Mouse (Mus musculus) heart, embryonic 16.5 days (tissue): ENCODE measurements at regions not wholly inside any gene's neighbourhood (a gene's known extent, or its start where the extent isn't known, plus 50 kb on each side); places are given as distances from the start of the nearest gene placed in this dataset.

Source experiments
- ATAC-seq: fragments of 200-750 bp; cut with Nextera tagmentation; replicated peaks from 2 replicates; pipeline ENCODE4 v1.8.0; 2017; ENCODE audit warnings: moderate number of reproducible peaks; ENCODE audit not compliant: insufficient read depth, low FRiP score; ENCODE audit errors: extremely low read depth
- H3K27ac ChIP-seq: fragments of 300-500 bp; sonication (generic); 2 replicates; pipeline ENCODE4 v1.5.1; 2014; ENCODE audit warnings: mild to moderate bottlenecking, low read length, control low read depth, moderate library complexity
- H3K27me3 ChIP-seq: fragments of 300-500 bp; sonication (generic); 2 replicates; pipeline ENCODE4 v1.6.1; 2014; ENCODE audit warnings: low read length, mixed read lengths; ENCODE audit not compliant: control insufficient read depth, insufficient read depth
- H3K36me3 ChIP-seq: fragments of 300-500 bp; sonication (generic); 2 replicates; pipeline ENCODE4 v1.6.1; 2014; ENCODE audit not compliant: control insufficient read depth, insufficient read depth
- H3K4me1 ChIP-seq: fragments of 300-500 bp; sonication (generic); 2 replicates; pipeline ENCODE4 v1.6.1; 2014; ENCODE audit warnings: low read length, mixed read lengths; ENCODE audit not compliant: control insufficient read depth, insufficient read depth
- H3K4me2 ChIP-seq: fragments of 300-500 bp; sonication (generic); 2 replicates; pipeline ENCODE4 v1.6.1; 2014; ENCODE audit warnings: low read depth, mild to moderate bottlenecking, control low read depth, low read length
- H3K4me3 ChIP-seq: fragments of 300-500 bp; sonication (generic); 2 replicates; pipeline ENCODE4 v1.5.1; 2014; ENCODE audit warnings: mild to moderate bottlenecking, control low read depth, low read length
- H3K9ac ChIP-seq: fragments of 300-500 bp; sonication (generic); 2 replicates; pipeline ENCODE4 v1.6.1; 2014; ENCODE audit warnings: low read length, control low read depth
- H3K9me3 ChIP-seq: fragments of 300-500 bp; sonication (generic); replicated peaks from 2 replicates; pipeline ENCODE4 v1.6.1; 2016; ENCODE audit warnings: low read length; ENCODE audit not compliant: control insufficient read depth
- WGBS: fragments of 180-500 bp; shearing (Covaris S2); extraction: QIAGEN DNeasy Blood & Tissue Kit; methylation state at CpG from one replicate; pipeline ENCODE4 v1.1.7; 2014; 5-methylcytosine and 5-hydroxymethylcytosine counted together

GRCm38 (mm10) chr15:31805522-31805921 is 203.9 kb downstream of the Fam173b start:
- Histone ChIP-seq H3K9ac (no peak overlapping the region), H3K4me2 (no peak overlapping the region), H3K4me1 (peaks cover 6% of the 10 kb centered on the region; the same call in 1 of the 2 replicates), H3K27me3 (no peaks in the 10 kb centered on the region), H3K36me3 (no peaks in the 10 kb centered on the region), H3K9me3 (no peaks in the 10 kb centered on the region), H3K4me3 (no peak overlapping the region), H3K27ac (peak overlapping the region; percentile 29; the same call in 1 of the 2 replicates)
- WGBS, result 13% methylated on average over 3 of the region's 3 CpGs
- no peak for ATAC-seq

- Histone ChIP-seq H3K4me2 (no peak overlapping the region), H3K27ac (no peak overlapping the region), H3K27me3 (no peaks in the 10 kb centered on the region), H3K36me3 (no peaks in the 10 kb centered on the region), H3K9ac (no peak overlapping the region), H3K9me3 (no peaks in the 10 kb centered on the region), H3K4me1 (no peaks in the 10 kb centered on the region), H3K4me3 (no peak overlapping the region)
- WGBS, result 79% methylated on average over 5 of the region's 5 CpGs
- no peak for ATAC-seq
Measured at GRCm38 (mm10) chr15:31815551-31815950, 213.9 kb downstream of the Fam173b start.

- H3K4me2 ChIP-seq, result no peak overlapping the region
- no peaks in the 10 kb centered on the region for H3K36me3 ChIP-seq
- no peaks in the 10 kb centered on the region for H3K4me1 ChIP-seq
- H3K9me3 ChIP-seq, result no peaks in the 10 kb centered on the region
- H3K9ac ChIP-seq, result no peak overlapping the region
- 58% methylated on average over 6 of the region's 6 CpGs for WGBS
- no peak for ATAC-seq
- H3K27ac ChIP-seq, result no peak overlapping the region
- H3K4me3 ChIP-seq, result no peak overlapping the region
- H3K27me3 ChIP-seq, result no peaks in the 10 kb centered on the region
Measured at GRCm38 (mm10) chr15:31819219-31819618, 217.6 kb downstream of the Fam173b start.

- no peak overlapping the region for H3K4me2 ChIP-seq
- 76% methylated on average over 6 of the region's 6 CpGs for WGBS
- no peak overlapping the region for H3K9ac ChIP-seq
- H3K27me3 ChIP-seq, result no peaks in the 10 kb centered on the region
- H3K36me3 ChIP-seq, result no peaks in the 10 kb centered on the region
- H3K9me3 ChIP-seq, result no peaks in the 10 kb centered on the region
- no peaks in the 10 kb centered on the region for H3K4me1 ChIP-seq
- ATAC-seq, result no peak
- H3K27ac ChIP-seq, result no peak overlapping the region
- H3K4me3 ChIP-seq, result no peak overlapping the region
Measured at GRCm38 (mm10) chr15:31827219-31827618, 225.6 kb downstream of the Fam173b start.

DNA sequence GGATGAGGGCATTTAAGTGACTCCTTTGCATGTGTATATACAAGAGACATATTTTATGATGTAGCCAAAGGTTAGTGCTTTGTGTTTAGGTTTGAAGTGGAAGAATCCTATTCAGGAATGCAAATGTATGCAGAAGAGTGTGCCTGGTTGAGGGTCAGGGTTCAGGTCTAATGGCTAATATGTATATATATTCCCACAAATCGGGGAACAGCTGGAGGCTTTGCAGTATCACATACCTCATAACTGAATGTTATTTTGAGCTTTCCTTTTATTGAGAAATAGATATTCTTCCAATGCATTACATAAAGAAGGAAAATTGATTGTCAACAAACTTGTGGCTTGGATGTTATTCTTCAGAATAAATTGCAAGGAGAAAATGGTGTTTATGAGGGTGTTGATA is 239.9 kb downstream of the Fam173b start:
- Histone ChIP-seq H3K9ac (no peak overlapping the region), H3K36me3 (no peaks in the 10 kb centered on the region), H3K27ac (no peak overlapping the region), H3K4me3 (no peak overlapping the region), H3K9me3 (no peaks in the 10 kb centered on the region), H3K27me3 (no peaks in the 10 kb centered on the region), H3K4me2 (no peak overlapping the region), H3K4me1 (no peaks in the 10 kb centered on the region)
- WGBS, result 74% methylated on average over 1 of the region's 1 CpGs
- ATAC-seq, result no peak

DNA sequence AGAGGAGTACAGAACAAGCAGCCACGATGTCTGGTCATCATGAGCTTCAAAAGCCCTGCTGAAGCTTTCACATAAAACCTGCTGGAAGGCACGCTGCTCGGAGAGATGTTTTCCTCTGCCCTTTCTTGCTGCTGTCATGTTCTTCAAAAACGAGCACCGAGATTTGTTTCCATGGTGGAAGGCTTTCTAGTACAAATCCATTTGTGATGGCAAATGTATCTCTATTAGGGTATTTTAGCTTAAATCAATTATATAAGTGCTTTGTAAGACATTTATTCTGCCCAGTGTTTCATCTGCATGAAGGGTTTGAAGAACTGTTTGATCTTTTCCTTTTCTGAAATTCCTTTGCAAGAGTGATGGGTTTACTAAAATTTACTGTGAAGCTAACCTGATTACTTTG is 253.1 kb downstream of the Fam173b start:
- Histone ChIP-seq H3K4me1 (no peaks in the 10 kb centered on the region), H3K4me3 (no peak overlapping the region), H3K9ac (no peak overlapping the region), H3K27me3 (no peaks in the 10 kb centered on the region), H3K4me2 (no peak overlapping the region), H3K27ac (no peak overlapping the region), H3K36me3 (no peaks in the 10 kb centered on the region), H3K9me3 (no peaks in the 10 kb centered on the region)
- no peak for ATAC-seq
- 78% methylated on average over 5 of the region's 5 CpGs for WGBS

- no peaks in the 10 kb centered on the region for H3K9me3 ChIP-seq
- no peak overlapping the region for H3K27ac ChIP-seq
- no peaks in the 10 kb centered on the region for H3K27me3 ChIP-seq
- no peak overlapping the region for H3K4me3 ChIP-seq
- no peaks in the 10 kb centered on the region for H3K4me1 ChIP-seq
- ATAC-seq, result no peak
- 77% methylated on average over 3 of the region's 3 CpGs for WGBS
- H3K9ac ChIP-seq, result no peak overlapping the region
- H3K36me3 ChIP-seq, result no peaks in the 10 kb centered on the region
- no peak overlapping the region for H3K4me2 ChIP-seq
Measured at GRCm38 (mm10) chr15:31855188-31855587, 253.5 kb downstream of the Fam173b start.

DNA sequence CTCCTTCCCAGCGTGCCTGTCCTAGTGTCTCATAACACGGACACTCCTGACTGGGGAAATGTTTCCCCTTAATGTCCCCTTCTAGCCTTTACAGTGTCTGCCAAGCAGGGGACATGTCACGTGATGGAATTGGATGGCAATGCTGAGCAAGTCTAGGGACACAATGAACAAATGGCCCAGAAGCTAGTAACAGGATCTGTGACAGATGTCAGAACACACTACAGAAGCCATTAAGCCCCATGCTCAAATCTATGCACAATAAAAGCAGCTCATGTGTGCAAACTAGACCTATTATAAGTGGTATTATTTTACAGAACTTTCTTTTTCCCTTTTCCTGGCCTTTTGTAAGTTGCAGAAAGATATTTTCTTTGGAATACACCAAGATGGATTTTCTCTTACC is 267.4 kb downstream of the Fam173b start:
- H3K9ac ChIP-seq, result no peak overlapping the region
- WGBS, result 76% methylated on average over 3 of the region's 3 CpGs
- no peaks in the 10 kb centered on the region for H3K9me3 ChIP-seq

GRCm38 (mm10) chr15:31869673-31870417 is 268.2 kb downstream of the Fam173b start:
- no peaks in the 10 kb centered on the region for H3K9me3 ChIP-seq
- no peak overlapping the region for H3K4me3 ChIP-seq
- H3K27ac ChIP-seq, result no peak overlapping the region
- no peak overlapping the region for H3K9ac ChIP-seq
- WGBS, result 50% methylated on average over 14 of the region's 14 CpGs
- H3K27me3 ChIP-seq, result no peaks in the 10 kb centered on the region
- no peaks in the 10 kb centered on the region for H3K4me1 ChIP-seq
- H3K4me2 ChIP-seq, result no peak overlapping the region
- H3K36me3 ChIP-seq, result no peaks in the 10 kb centered on the region
- ATAC-seq, result no peak

More for the DNA sequence above, 267.4 kb downstream of the Fam173b start:
- H3K36me3 ChIP-seq, result no peaks in the 10 kb centered on the region
- no peak overlapping the region for H3K4me2 ChIP-seq
- no peak overlapping the region for H3K4me3 ChIP-seq
- no peaks in the 10 kb centered on the region for H3K27me3 ChIP-seq
- no peak overlapping the region for H3K27ac ChIP-seq
- no peaks in the 10 kb centered on the region for H3K4me1 ChIP-seq
- ATAC-seq, result no peak
